Mouse (Mus musculus): ENCODE data around the gene Serinc1. TPM values are rescaled to one million over a fixed set of nuclear protein-coding genes. Genes with fewer than 3 reads are reported as not detected.

Serinc1 gene
- total and polyA plus RNA-seq, 2 experiments from 2014 or later: 323 to 470 TPM

DNA sequence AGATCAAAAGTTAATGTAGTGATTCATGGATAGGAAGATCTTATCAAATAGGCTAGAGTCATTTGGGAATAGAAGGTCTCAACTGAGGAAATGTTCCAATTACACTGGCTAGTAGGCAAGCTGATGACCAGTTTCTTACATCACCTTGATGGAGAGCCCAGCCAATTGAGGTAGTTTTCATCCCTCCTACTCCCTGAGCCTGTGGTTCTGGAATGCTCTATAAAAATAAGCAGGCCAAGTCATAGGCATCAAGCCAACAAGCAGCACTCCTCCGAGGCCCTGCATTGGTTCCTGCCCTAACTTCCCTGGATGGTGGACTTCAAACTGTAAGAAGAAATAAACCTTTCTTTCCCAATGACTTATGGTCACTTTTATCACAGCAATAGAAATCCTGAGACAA is 17.1 kb downstream of the Serinc1 start:
- Histone ChIP-seq H3K9ac (replicated peaks; ENCODE audit: low read length) (no peak overlapping the region), H3K9me3 (ENCODE audit: low read length) (no peaks in the 10 kb centered on the region), H3K4me2 (ENCODE audit: low read depth, low read length) (no peak overlapping the region), H3K27me3 (ENCODE audit: insufficient read depth, low read length) (no peaks in the 10 kb centered on the region), H3K4me1 (ENCODE audit: insufficient read depth, low read length) (no peaks in the 10 kb centered on the region), H3K27ac (no peak overlapping the region), H3K36me3 (ENCODE audit: insufficient read depth, low read length) (peaks cover 47% of the 10 kb centered on the region), H3K4me3 (ENCODE audit: low read length) (no peak overlapping the region)
- 73% methylated on average over 1 of the region's 1 CpGs for WGBS
- DNase-seq (ENCODE audit: low spot score): no peak
- 0 out of 2 replicates have a peak, but pooled peaks have one; percentile 35 for ATAC-seq
- TF ChIP-seq CTCF (IDR thresholded peaks at IDR 0.05; ENCODE audit: low read depth): no peak

DNA sequence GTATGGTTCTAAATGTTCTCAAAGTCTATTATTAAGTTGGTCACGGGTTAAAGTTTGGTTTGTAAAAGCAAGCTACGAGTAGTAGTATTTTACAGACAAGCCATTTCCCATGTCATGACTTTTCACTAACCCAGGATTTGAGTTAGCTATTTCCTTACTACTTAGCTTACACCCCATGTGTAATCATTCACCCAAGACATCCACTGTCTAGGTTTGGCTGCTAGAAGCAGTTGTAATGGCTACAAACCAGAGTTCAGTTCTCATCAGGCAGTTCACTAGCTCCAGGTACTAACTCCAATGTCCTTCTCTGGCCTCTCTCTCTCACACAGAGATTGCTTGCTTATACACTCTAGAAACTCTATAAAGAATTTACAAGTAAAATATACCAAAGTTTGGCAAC is 17.7 kb downstream of the Serinc1 start:
- WGBS: 100% methylated on average over 2 of the region's 2 CpGs
- Histone ChIP-seq H3K4me3 (ENCODE audit: low read length) (no peak overlapping the region), H3K9me3 (ENCODE audit: low read length) (no peaks in the 10 kb centered on the region), H3K4me1 (ENCODE audit: insufficient read depth, low read length) (no peaks in the 10 kb centered on the region), H3K27ac (no peak overlapping the region), H3K27me3 (ENCODE audit: insufficient read depth, low read length) (no peaks in the 10 kb centered on the region), H3K9ac (replicated peaks; ENCODE audit: low read length) (no peak overlapping the region), H3K4me2 (ENCODE audit: low read depth, low read length) (no peak overlapping the region), H3K36me3 (ENCODE audit: insufficient read depth, low read length) (peaks cover 44% of the 10 kb centered on the region)
- ATAC-seq (no peak), DNase-seq (ENCODE audit: low spot score) (no peak)
- no peak for TF ChIP-seq CTCF (IDR thresholded peaks at IDR 0.05; ENCODE audit: low read depth)

DNA sequence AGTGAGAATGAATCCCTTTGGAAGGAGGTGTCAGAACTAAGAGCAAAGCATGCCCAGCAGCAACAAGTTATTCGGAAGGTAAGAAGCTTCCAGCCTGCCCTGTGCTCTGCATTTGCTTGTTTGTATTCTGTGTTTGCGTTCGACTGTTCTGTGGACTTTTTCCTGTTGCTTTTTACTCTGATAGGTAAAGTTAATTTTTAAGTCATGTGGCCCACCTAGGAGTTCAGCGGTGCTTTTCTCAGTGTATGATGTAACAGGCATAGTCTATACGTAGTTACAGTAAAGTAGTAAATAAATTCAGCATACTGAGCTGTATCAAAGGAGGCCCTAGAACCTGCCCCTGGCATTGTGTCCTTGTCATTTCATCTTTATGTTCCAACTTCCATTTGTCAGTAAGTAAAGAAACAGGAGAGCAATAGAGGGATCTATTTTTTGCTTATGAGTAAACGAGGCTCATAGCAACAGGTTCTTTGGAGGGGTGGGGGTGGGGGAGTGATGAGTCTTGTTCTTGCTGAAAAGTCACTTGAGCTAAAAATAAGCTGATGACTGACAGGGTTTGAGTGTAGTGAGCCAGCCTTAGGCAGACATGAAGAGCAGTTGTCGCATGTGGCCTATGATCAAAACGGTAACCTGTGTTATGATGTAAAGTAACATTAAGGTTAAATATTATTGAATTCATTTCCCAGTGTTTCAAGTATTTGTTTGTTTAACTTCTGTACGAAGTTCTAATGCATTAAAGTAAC is 32.7 kb downstream of the Serinc1 start:
- Histone ChIP-seq H3K27ac (no peak overlapping the region), H3K4me2 (ENCODE audit: low read depth, low read length) (no peak overlapping the region), H3K9ac (replicated peaks; ENCODE audit: low read length) (no peak overlapping the region), H3K36me3 (ENCODE audit: insufficient read depth, low read length) (peaks cover 8% of the 10 kb centered on the region; the same call in 1 of the 2 replicates), H3K4me1 (ENCODE audit: insufficient read depth, low read length) (no peaks in the 10 kb centered on the region), H3K4me3 (ENCODE audit: low read length) (no peak overlapping the region), H3K9me3 (ENCODE audit: low read length) (no peaks in the 10 kb centered on the region), H3K27me3 (ENCODE audit: insufficient read depth, low read length) (no peaks in the 10 kb centered on the region)
- no peak for ATAC-seq
- no peak for TF ChIP-seq CTCF (IDR thresholded peaks at IDR 0.05; ENCODE audit: low read depth)
- 84% methylated on average over 9 of the region's 9 CpGs for WGBS
- no peak for DNase-seq (ENCODE audit: low spot score)

DNA sequence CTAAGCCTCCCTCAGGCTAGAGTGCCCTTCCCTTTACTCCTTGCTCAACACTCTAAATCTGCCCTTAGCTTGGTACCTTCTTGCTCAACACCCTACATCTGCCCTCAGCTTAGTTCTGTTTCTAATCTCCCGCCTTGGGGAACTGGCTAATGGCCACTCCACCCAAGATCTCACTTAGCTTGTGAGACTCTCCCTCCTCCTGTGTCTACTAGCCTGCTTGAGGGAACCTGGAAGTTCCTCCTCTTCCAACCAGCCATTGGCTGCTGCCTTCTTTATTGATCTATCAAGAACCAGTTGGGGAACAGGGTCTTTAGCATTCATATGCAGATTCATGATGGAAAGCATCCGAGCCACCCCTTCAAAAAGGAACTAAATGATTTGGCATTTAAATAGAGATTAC is 40.3 kb downstream of the Serinc1 start:
- H3K36me3 ChIP-seq (ENCODE audit: insufficient read depth, low read length): no peaks in the 10 kb centered on the region
- H3K9me3 ChIP-seq (ENCODE audit: low read length): no peaks in the 10 kb centered on the region
- no peak overlapping the region for H3K27ac ChIP-seq
- no peak for ATAC-seq
- H3K9ac ChIP-seq (replicated peaks; ENCODE audit: low read length): no peak overlapping the region
- H3K4me3 ChIP-seq (ENCODE audit: low read length): no peak overlapping the region
- no peaks in the 10 kb centered on the region for H3K27me3 ChIP-seq (ENCODE audit: insufficient read depth, low read length)
- peaks cover 7% of the 10 kb centered on the region for H3K4me1 ChIP-seq (ENCODE audit: insufficient read depth, low read length)
- WGBS: 70% methylated on average over 2 of the region's 2 CpGs
- no peak for TF ChIP-seq CTCF (IDR thresholded peaks at IDR 0.05; ENCODE audit: low read depth)
- no peak overlapping the region for H3K4me2 ChIP-seq (ENCODE audit: low read depth, low read length)
- DNase-seq (ENCODE audit: low spot score): no peak

DNA sequence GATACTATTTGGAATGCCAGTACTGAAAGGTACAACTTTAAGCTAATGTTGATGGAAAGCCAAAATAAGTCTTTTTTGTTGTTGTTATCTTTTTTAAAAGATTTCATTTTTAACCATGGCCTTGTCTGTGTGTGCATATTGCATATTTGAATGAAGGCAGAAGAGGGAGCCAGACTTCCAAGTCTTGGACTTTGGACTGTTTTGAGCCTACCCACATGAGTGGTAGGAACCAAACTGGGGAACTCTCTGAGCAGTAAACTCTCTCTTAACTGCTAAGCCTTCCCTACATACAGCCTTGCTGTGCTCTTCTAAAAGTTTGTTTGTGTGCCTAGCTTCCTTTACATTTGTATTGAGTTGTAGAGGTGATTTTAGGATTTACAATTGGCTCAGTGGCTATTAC is 43.7 kb downstream of the Serinc1 start:
- peak overlapping the region; percentile 64 for H3K4me2 ChIP-seq (ENCODE audit: low read depth, low read length)
- no peaks in the 10 kb centered on the region for H3K36me3 ChIP-seq (ENCODE audit: insufficient read depth, low read length)
- peaks cover 7% of the 10 kb centered on the region for H3K4me1 ChIP-seq (ENCODE audit: insufficient read depth, low read length)
- ATAC-seq (no peak), DNase-seq (ENCODE audit: low spot score) (no peak)
- H3K27me3 ChIP-seq (ENCODE audit: insufficient read depth, low read length): no peaks in the 10 kb centered on the region
- H3K27ac ChIP-seq: no peak overlapping the region
- TF ChIP-seq CTCF (IDR thresholded peaks at IDR 0.05; ENCODE audit: low read depth): peak; percentile 11; the same call in 1 of the 2 replicates
- no peaks in the 10 kb centered on the region for H3K9me3 ChIP-seq (ENCODE audit: low read length)
- peak overlapping the region; percentile 95 for H3K4me3 ChIP-seq (ENCODE audit: low read length)
- no peak overlapping the region for H3K9ac ChIP-seq (replicated peaks; ENCODE audit: low read length)

DNA sequence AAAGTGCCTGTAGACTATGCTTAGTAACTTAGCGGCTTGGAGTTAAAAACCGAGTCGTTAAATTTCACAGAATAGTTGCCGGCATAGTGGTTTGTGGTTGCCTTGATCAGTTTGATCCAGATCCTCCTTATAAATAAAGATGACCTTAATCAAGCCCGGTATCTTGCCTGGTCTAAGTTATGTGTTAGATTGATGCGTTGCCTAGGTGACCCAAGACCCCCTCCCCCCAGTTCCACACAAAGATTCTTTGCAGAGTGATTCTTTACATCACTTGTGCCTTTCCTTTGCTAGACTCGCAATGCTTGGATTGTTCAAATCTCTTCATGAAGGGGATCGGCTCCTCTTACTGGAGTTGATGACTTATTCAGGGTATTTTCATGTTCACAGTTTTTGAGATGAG is 45.1 kb downstream of the Serinc1 start:
- Histone ChIP-seq H3K9me3 (ENCODE audit: low read length) (no peaks in the 10 kb centered on the region), H3K36me3 (ENCODE audit: insufficient read depth, low read length) (no peaks in the 10 kb centered on the region), H3K4me2 (ENCODE audit: low read depth, low read length) (peak overlapping the region; percentile 64), H3K4me1 (ENCODE audit: insufficient read depth, low read length) (peaks cover 7% of the 10 kb centered on the region), H3K27me3 (ENCODE audit: insufficient read depth, low read length) (no peaks in the 10 kb centered on the region), H3K9ac (replicated peaks; ENCODE audit: low read length) (peak overlapping the region; percentile 94), H3K27ac (no peak overlapping the region), H3K4me3 (ENCODE audit: low read length) (peak overlapping the region; percentile 95)
- TF ChIP-seq CTCF (IDR thresholded peaks at IDR 0.05; ENCODE audit: low read depth): no peak
- ATAC-seq (no peak), DNase-seq (ENCODE audit: low spot score) (peak; percentile 63)
- 0% methylated on average over 8 of the region's 8 CpGs for WGBS

DNA sequence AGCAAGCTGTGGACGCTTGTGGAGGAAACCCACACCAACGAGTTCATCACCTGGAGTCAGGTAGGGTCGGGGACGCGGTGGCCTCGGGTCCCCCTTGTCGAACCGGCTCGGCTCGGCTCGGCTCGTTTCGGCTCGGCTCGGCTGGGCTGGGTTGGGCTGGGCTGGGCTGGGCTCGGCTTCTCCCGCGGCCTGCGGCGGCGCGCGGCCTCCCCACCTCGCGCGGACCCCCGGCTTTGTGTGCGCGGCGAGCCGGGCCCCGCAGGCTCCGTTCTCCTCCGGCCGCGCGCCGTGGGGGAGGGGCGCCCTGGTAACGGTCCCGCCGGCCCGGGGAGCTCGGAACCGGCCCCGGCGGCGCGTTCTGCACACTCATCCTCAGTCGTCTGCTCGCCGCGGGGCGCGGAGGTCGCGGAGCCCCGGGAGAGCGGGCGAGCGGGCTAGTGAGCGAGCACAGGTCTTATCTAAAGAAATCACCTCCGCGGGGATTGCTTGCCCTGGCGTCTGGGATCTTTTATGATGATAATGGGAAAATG is 45.7 kb downstream of the Serinc1 start:
- H3K36me3 ChIP-seq (ENCODE audit: insufficient read depth, low read length): no peaks in the 10 kb centered on the region
- DNase-seq (ENCODE audit: low spot score): peak; percentile 79
- peak overlapping the region; percentile 94 for H3K9ac ChIP-seq (replicated peaks; ENCODE audit: low read length)
- H3K4me3 ChIP-seq (ENCODE audit: low read length): peak overlapping the region; percentile 95
- no peaks in the 10 kb centered on the region for H3K9me3 ChIP-seq (ENCODE audit: low read length)
- H3K27me3 ChIP-seq (ENCODE audit: insufficient read depth, low read length): no peaks in the 10 kb centered on the region
- TF ChIP-seq CTCF (IDR thresholded peaks at IDR 0.05; ENCODE audit: low read depth): no peak
- ATAC-seq: peak; percentile 89
- H3K4me2 ChIP-seq (ENCODE audit: low read depth, low read length): peak overlapping the region; percentile 64
- peaks cover 7% of the 10 kb centered on the region for H3K4me1 ChIP-seq (ENCODE audit: insufficient read depth, low read length)
- peak overlapping the region; percentile 96 for H3K27ac ChIP-seq
- WGBS: under 1% methylated on average over 65 of the region's 65 CpGs
